Mouse (Mus musculus): ENCODE measurements at regions not wholly inside any gene's neighbourhood (a gene's known extent, or its start where the extent isn't known, plus 50 kb on each side); places are given as distances from the start of the nearest gene placed in this dataset.

DNA sequence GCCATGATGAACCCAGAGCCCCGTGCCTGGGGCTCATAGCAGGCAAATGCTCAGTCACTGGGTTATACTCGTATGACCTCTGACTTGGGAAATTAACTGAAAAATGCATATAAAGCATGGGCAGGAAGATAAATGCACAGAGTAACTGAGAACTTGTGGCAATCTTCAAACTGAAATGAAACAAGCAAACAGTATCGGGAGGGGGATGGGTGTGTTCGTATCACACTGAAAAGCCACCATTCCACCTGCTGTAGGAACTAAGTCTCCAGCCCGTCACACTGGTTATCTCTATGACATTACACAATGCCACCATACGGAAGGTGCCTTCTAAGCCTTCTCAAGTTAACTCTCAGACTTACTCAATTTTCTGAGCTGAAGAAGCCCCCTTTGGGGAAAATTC, 230.3 kb upstream of the Hes1 start:
- TF ChIP-seq EP300 (IDR thresholded peaks at IDR 0.05) (no peak), CTCF (IDR thresholded peaks at IDR 0.05) (no peak)
